Mouse (Mus musculus) layer of hippocampus, adult 6 months (tissue): ENCODE measurements around the gene Pex11g. TPM values are rescaled to one million over a fixed set of nuclear protein-coding genes. Genes with fewer than 3 reads are reported as not detected.

ENCODE experiments used
- long read RNA-seq, 2 experiments: library from polyadenylated mRNA; unstranded; transcript quantifications; one replicate each; pipeline ENCODE4 v2.0.0; 2019 to 2020
- polyA plus RNA-seq: library from polyadenylated mRNA; unstranded; fragments of <200 nt; fragmentation: Nextera tagmentation; gene quantifications from 2 replicates; pipeline ENCODE4 v1.2.3, GENCODE M21; 2021

The Pex11g gene
- 1.8 and 2.0 TPM in 2 replicates for polyA plus RNA-seq
- long read RNA-seq, experiment 1, partial matches to known transcripts, result 1 of 4 reads
- long read RNA-seq, experiment 1, other reads (novel, unspliced or antisense), result 0 of 4 reads
- long read RNA-seq, experiment 2, partial matches to known transcripts, result 0 of 4 reads
- long read RNA-seq, experiment 2, other reads (novel, unspliced or antisense), result 2 of 4 reads

DNA sequence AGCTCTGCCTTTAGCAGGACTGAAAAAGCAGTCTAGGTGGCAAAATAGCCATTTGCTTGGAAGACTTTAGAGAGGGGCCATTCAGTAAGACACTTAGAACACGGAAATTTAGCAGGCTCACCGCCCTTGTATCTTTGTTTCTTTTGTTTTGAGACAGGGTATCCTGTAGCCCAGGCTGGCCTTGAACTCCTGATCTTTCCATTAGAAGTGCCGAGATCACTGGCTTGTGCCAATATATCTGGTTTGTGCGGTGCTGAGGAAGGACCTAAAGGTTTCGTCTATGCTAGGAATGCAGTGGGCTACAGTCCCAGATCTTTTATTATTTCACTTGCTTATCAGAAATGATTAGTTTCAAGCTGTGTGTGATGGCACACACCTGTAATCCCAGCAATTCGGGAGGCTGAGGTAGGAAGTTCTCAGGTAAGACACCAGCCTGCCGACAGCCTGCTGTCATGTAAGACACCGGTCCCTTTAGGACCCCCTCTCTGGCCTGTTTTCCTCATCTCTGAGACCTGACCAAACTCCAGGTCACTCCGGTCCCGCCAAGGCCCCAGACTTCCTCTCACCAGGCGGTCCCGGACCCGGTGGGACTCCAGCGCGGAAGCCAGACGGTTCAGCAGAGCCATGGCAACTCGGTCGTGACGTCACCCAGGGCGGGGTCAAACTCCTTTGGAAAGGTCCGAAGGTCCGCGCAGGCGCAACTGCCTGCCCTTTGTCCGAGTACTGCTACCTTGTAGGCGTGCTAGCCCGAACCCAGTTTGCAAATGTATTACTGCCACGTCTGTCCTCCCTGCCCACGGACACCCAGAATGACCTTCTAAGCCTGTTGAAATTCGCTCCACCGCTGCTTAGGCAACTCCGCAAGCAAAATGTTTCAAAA is at the start of gene Pex11g:
TSS of gene Pex11g (minus strand) at position 675 of the 880 bp plus-strand sequence.

DNA sequence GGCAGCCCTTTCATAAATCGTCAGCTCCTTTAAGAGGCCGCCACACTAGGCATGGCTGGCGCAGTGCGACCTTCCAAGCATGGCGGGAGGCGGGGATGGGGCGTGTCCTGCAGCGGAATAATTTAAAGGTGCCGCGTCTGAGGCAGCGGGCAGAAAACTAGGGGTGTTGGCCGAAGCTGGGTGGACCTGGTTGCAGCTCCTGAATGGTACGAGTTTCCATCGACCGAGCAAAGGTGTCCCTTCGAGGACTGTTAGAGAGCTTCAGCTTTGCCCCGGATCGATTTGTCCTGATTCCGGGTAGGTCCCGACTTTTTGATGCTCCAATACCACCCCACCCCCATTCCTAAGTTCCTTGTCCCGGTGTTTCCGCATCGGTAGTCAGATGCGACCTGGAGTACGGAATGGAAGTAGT is 47.8 kb upstream of the Pex11g start, which contains the start of gene Pnpla6:
TSS of gene Pnpla6 (plus strand) at position 125 of the 412 bp plus-strand sequence.

DNA sequence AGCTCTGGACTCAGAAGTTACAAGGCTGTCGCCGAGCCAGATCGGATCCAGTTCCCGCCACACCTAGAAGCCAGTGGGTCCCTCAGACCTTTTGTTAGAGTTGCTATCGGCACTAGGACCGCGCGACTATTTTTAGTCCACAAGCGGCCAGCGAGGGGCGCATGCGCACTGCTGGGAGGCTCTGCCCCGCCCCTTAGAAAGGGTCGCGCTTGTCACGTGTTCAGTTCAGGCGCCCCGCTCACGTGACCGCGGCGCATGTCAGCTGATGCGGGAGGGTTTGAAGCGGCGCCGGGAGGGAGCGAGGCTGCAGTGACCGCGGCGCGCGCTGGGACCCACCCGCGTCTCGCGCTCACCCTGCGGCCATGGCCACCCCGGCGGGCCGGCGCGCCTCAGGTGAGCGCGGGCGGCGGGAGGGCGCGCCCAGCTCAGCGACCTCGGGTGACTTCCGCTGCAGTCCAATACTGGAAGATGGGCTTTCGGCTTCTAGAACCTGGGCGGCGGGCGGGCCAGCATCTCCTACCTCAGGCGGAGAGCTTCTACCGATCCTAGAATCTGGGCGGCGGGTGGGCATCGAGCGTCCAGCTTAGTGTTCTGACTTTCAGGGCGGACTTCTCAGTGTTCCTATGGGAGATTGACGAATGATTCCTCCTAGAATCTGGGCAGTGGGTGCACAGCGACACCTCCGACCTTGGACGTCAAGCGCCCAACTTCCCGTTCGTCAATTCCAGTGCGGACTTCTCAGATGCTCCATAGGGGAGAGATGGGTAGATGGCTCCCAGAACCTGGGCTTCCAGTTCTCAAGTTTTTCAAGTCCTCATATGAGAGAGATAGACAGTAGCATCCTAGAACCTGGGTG is 33.0 kb upstream of the Pex11g start, which contains the start of gene Mcoln1:
TSS of gene Mcoln1 (plus strand) at position 223 of the 856 bp plus-strand sequence.

DNA sequence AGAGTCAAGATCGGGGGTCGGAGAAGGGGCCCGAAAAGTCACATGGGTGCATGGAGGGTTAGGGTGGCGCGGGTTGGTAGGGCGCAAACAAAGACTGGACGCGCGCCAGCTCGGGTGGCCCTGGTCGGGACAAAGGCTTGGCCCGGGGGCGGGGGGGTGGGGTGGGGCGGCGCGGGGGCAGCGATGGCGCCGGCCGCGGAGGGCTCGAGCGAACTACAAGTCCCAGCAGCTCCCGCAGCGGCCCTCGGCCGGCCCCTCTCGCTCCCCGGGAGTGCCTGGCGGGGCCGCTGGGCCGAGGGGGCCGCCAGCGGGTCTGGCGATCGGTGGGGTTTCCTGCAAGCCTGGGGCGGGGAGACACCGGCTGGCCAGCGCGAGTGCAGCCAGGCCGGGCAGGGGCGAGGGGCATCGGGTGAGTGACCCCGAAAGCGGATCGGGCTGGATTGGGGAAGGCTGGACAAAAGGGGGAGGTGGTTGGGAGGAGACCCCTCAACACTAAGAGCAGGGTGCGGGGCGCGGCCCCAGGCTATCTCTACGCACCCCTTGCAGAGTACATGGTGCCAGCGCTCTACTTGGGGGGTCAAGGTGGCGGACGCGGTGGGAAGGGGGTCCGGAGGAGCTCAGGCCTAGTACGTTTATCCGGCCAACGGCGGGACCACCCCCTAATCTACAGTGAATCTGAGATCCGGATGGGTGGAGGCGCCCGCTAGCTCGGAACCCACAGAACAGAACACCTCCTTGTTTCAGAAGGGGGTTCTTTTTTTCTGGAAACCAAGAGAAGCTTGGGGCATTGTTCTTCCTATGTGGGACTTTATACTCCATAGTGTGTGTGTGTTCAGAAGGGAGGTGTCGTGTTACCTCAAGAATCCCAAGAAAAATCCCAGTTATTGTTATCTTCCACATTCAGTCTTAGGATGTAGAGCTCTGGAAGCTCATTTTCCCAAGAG is 25.7 kb upstream of the Pex11g start, which contains the start of gene Zfp358:
TSS of gene Zfp358 (plus strand) at position 238 of the 944 bp plus-strand sequence.

DNA sequence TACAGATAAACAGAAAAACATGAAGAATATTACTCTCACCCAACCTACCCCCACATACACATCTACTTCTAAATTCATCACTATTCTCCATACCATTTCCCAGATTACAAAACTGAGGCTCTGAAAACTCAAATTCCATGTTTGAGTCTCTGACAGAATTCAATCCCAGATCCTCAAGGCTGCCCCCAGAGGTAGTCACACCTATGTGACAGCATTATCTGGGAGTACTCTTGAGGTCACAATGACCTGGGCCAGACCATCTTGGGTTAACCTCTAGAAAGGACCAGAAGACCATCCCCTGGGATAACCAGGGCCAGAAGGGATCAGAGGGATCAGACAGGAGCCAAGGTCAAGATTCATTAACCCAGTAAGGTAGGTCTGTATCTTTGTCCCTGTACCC is 3.1 kb upstream of the Pex11g start, which contains the start of gene Tex45:
TSS of gene Tex45 (plus strand) at position 301 of the 400 bp plus-strand sequence.

Other genes with a start within 250 kb of the Pex11g start
- gene Insr, start 188.1 kb downstream of the Pex11g start, polyA plus RNA-seq, result 16.0 and 24.4 TPM in 2 replicates
- not detected in 2 replicates for gene A430078G23Rik, start 114.3 kb downstream of the Pex11g start, polyA plus RNA-seq
- gene Arhgef18, start 74.7 kb downstream of the Pex11g start, polyA plus RNA-seq, result 3.3 and 4.8 TPM in 2 replicates
- 0.09 TPM in 2 replicates for gene Tex45, start 3.2 kb upstream of the Pex11g start, polyA plus RNA-seq
- 8.3 and 10.3 TPM in 2 replicates for gene Zfp358, start 25.5 kb upstream of the Pex11g start, polyA plus RNA-seq
- 41.4 and 54.8 TPM in 2 replicates for gene Mcoln1, start 32.8 kb upstream of the Pex11g start, polyA plus RNA-seq
- 13.2 and 15.8 TPM in 2 replicates for gene Pnpla6, start 47.7 kb upstream of the Pex11g start, polyA plus RNA-seq
- 0.38 TPM in 1 of 2 replicates, not detected in the other for gene C330021F23Rik, start 100.3 kb upstream of the Pex11g start, polyA plus RNA-seq
- gene Camsap3, start 119.6 kb upstream of the Pex11g start, polyA plus RNA-seq, result 6.2 and 9.2 TPM in 2 replicates
- gene Xab2, start 153.6 kb upstream of the Pex11g start, polyA plus RNA-seq, result 28.9 and 29.8 TPM in 2 replicates
- 108 and 123 TPM in 2 replicates for gene Pet100, start 153.9 kb upstream of the Pex11g start, polyA plus RNA-seq
- 0.36 TPM in 2 replicates for gene Pcp2, start 157.9 kb upstream of the Pex11g start, polyA plus RNA-seq
- gene Stxbp2, start 163.3 kb upstream of the Pex11g start, polyA plus RNA-seq, result 8.8 and 11.0 TPM in 2 replicates
- gene Retn, start 188.1 kb upstream of the Pex11g start, polyA plus RNA-seq, result 0.33 and 0.34 TPM in 2 replicates
- 0.09 TPM in 1 of 2 replicates, not detected in the other for gene Mcemp1, start 198.1 kb upstream of the Pex11g start, polyA plus RNA-seq
- gene Fcor, start 204.7 kb upstream of the Pex11g start, polyA plus RNA-seq, result 57.9 and 62.9 TPM in 2 replicates
- 23.0 and 24.5 TPM in 2 replicates for gene Trappc5, start 208.6 kb upstream of the Pex11g start, polyA plus RNA-seq
- gene Fcer2a, start 226.5 kb upstream of the Pex11g start, polyA plus RNA-seq, result 0.09 TPM in 1 of 2 replicates, not detected in the other